Mouse (Mus musculus): ENCODE data around the gene Syt2.

Syt2 gene

GRCm38 (mm10) chr1:134747236-134748174 lies 101.0 kb downstream of the Syt2 start:
- DNase-seq: no peak

- no peak for DNase-seq
Measured at GRCm38 (mm10) chr1:134749889-134750288, 103.4 kb downstream of the Syt2 start.

GRCm38 (mm10) chr1:134752447-134752846 lies 106.0 kb downstream of the Syt2 start:
- DNase-seq: no peak

GRCm38 (mm10) chr1:134753751-134754630 lies 107.5 kb downstream of the Syt2 start:
- no peak for DNase-seq

GRCm38 (mm10) chr1:134754818-134755217 lies 108.3 kb downstream of the Syt2 start:
- DNase-seq: no peak

GRCm38 (mm10) chr1:134755548-134756189 lies 109.2 kb downstream of the Syt2 start:
- DNase-seq: no peak

GRCm38 (mm10) chr1:134756190-134756873 lies 109.9 kb downstream of the Syt2 start:
- peak; percentile 46 for DNase-seq

GRCm38 (mm10) chr1:134757230-134757629 lies 110.8 kb downstream of the Syt2 start:
- DNase-seq: no peak

GRCm38 (mm10) chr1:134759133-134759532 lies 112.7 kb downstream of the Syt2 start:
- DNase-seq: no peak

GRCm38 (mm10) chr1:134760642-134761041 lies 114.2 kb downstream of the Syt2 start:
- DNase-seq: no peak

GRCm38 (mm10) chr1:134761534-134761933 lies 115.1 kb downstream of the Syt2 start:
- no peak for DNase-seq

GRCm38 (mm10) chr1:134763250-134763649 lies 116.8 kb downstream of the Syt2 start:
- no peak for DNase-seq

GRCm38 (mm10) chr1:134763776-134764438 lies 117.4 kb downstream of the Syt2 start:
- DNase-seq: no peak

- no peak for DNase-seq
Measured at GRCm38 (mm10) chr1:134764831-134765458, 118.5 kb downstream of the Syt2 start.

GRCm38 (mm10) chr1:134766448-134766847 lies 120.0 kb downstream of the Syt2 start:
- no peak for DNase-seq

- DNase-seq: no peak
Measured at GRCm38 (mm10) chr1:134770312-134770711, 123.8 kb downstream of the Syt2 start.

- DNase-seq: peak; percentile 51
Measured at GRCm38 (mm10) chr1:134771353-134771752, 124.9 kb downstream of the Syt2 start.

GRCm38 (mm10) chr1:134771999-134772398 lies 125.5 kb downstream of the Syt2 start:
- no peak for DNase-seq

GRCm38 (mm10) chr1:134772821-134773220 lies 126.3 kb downstream of the Syt2 start:
- DNase-seq: no peak

GRCm38 (mm10) chr1:134773256-134773655 lies 126.8 kb downstream of the Syt2 start:
- DNase-seq: no peak

- DNase-seq: no peak
Measured at GRCm38 (mm10) chr1:134774247-134774646, 127.8 kb downstream of the Syt2 start.
